Mouse (Mus musculus) heart, embryonic 14.5 days (tissue): ENCODE results near the gene Krtap4-2. TPM values are rescaled to one million over a fixed set of nuclear protein-coding genes. Genes with fewer than 3 reads are reported as not detected.
"Not testable (repeated sequence)": the region's sequence is repeated elsewhere in the genome, so short reads cannot be mapped to it uniquely, and the experiment has no call there.

Source experiments
- ATAC-seq: fragments of 200-750 bp; cut with Nextera tagmentation; 2 replicates; pipeline ENCODE4 v1.8.0; 2017; ENCODE audit warnings: low read depth, moderate TSS enrichment; ENCODE audit not compliant: insufficient number of reproducible peaks, insufficient read depth, low FRiP score
- H3K27ac ChIP-seq, 2 experiments: fragments of 200-500 bp in 1 of 2; fragments of 300-500 bp in 1 of 2; sonication (generic) in 1 of 2; replicated peaks in 1 of 2; 2 replicates each; pipeline ENCODE4 v1.5.1; 2012 to 2014; ENCODE audit warnings: low read depth in 2 of 2, low read length in 2 of 2, control low read depth in 1 of 2, mild to moderate bottlenecking in 1 of 2, mixed read lengths in 1 of 2; ENCODE audit not compliant: control insufficient read depth in 1 of 2, insufficient read depth in 1 of 2
- H3K27me3 ChIP-seq: fragments of 300-500 bp; sonication (generic); 2 replicates; pipeline ENCODE4 v1.6.1; 2014; ENCODE audit warnings: mild to moderate bottlenecking, low read length, control low read depth; ENCODE audit not compliant: control insufficient read depth, insufficient read depth
- H3K36me3 ChIP-seq: fragments of 300-500 bp; sonication (generic); 2 replicates; pipeline ENCODE4 v1.6.1; 2014; ENCODE audit warnings: mild to moderate bottlenecking, control low read depth, low read length, mixed read lengths; ENCODE audit not compliant: control insufficient read depth, insufficient read depth
- H3K4me1 ChIP-seq, 2 experiments: fragments of 200-500 bp in 1 of 2; fragments of 300-500 bp in 1 of 2; sonication (generic) in 1 of 2; 2 replicates each; pipeline ENCODE4 v1.6.1; 2012 to 2014; ENCODE audit warnings: low read length in 2 of 2, control low read depth in 1 of 2, mixed read lengths in 1 of 2; ENCODE audit not compliant: control insufficient read depth in 2 of 2, insufficient read depth in 2 of 2
- H3K4me2 ChIP-seq: fragments of 300-500 bp; sonication (generic); 2 replicates; pipeline ENCODE4 v1.6.1; 2014; ENCODE audit warnings: mild to moderate bottlenecking, low read length
- H3K4me3 ChIP-seq, 2 experiments: fragments of 200-500 bp in 1 of 2; fragments of 300-500 bp in 1 of 2; sonication (generic) in 1 of 2; 2 replicates each; pipeline ENCODE4 v1.5.1; 2012 to 2014; ENCODE audit warnings: low read length in 2 of 2, mild to moderate bottlenecking in 2 of 2, control low read depth in 1 of 2, low read depth in 1 of 2, moderate library complexity in 1 of 2; ENCODE audit not compliant: control insufficient read depth in 1 of 2, insufficient read depth in 1 of 2
- H3K9ac ChIP-seq: fragments of 300-500 bp; sonication (generic); 2 replicates; pipeline ENCODE4 v1.6.1; 2014; ENCODE audit warnings: mild to moderate bottlenecking, low read length
- H3K9me3 ChIP-seq: fragments of 300-500 bp; sonication (generic); 2 replicates; pipeline ENCODE4 v1.6.1; 2016; ENCODE audit warnings: low read length, control low read depth; ENCODE audit not compliant: control insufficient read depth
- WGBS: fragments of 180-500 bp; shearing (Covaris S2); extraction: QIAGEN DNeasy Blood & Tissue Kit; methylation state at CpG from one replicate; pipeline ENCODE4 v1.1.7; 2014; 5-methylcytosine and 5-hydroxymethylcytosine counted together
- polyA plus RNA-seq: library from polyadenylated mRNA; unstranded; fragments of >200 nt; fragmentation: Nextera tagmentation; extraction: Ambion mirVana; gene quantifications from 2 replicates; pipeline ENCODE4 v1.2.1, GENCODE M21; 2014

Gene Krtap4-2
- polyA plus RNA-seq, result not detected in 2 replicates

- WGBS, result 30% methylated on average over 8 of the region's 8 CpGs
- no peak within 1 kb of the TSS for H3K9ac ChIP-seq
Measured at GRCm38 (mm10) chr11:99634653-99635134, at the start of gene Krtap4-2. Gene Krtap4-2 (minus strand): TSS chr11:99635084.

GRCm38 (mm10) chr11:99683481-99683880 lies 48.6 kb upstream of the Krtap4-2 start:
- Histone ChIP-seq H3K9ac (no peak overlapping the region), H3K9me3 (no peaks in the 10 kb centered on the region), H3K4me1 (no peaks in the 10 kb centered on the region), H3K4me3 (no peak overlapping the region), H3K27me3 (no peaks in the 10 kb centered on the region), H3K36me3 (no peaks in the 10 kb centered on the region), H3K4me2 (no peak overlapping the region), H3K27ac (no peak overlapping the region)
- no peak for ATAC-seq
- 75% methylated on average over 2 of the region's 2 CpGs for WGBS

More at GRCm38 (mm10) chr11:99634653-99635134, at the start of gene Krtap4-2:
- Histone ChIP-seq H3K36me3 (no peaks in the 10 kb centered on the region), H3K27me3 (no peaks in the 10 kb centered on the region), H3K27ac (no peak within 1 kb of the TSS), H3K4me2 (no peak within 1 kb of the TSS), H3K9me3 (no peaks in the 10 kb centered on the region), H3K4me3 (no peak within 1 kb of the TSS), H3K4me1 (no peaks in the 10 kb centered on the region)
- no peak for ATAC-seq

- H3K4me1 ChIP-seq, result no peaks in the 10 kb centered on the region
- H3K27me3 ChIP-seq, result no peaks in the 10 kb centered on the region
- H3K4me2 ChIP-seq, result no peak within 1 kb of the TSS
- H3K9ac ChIP-seq, result no peak within 1 kb of the TSS
- no peak for ATAC-seq
- no peaks in the 10 kb centered on the region for H3K9me3 ChIP-seq
- no peak within 1 kb of the TSS for H3K27ac ChIP-seq
- no peaks in the 10 kb centered on the region for H3K36me3 ChIP-seq
- no peak within 1 kb of the TSS for H3K4me3 ChIP-seq
Measured at GRCm38 (mm10) chr11:99665860-99666259, 31.0 kb upstream of the Krtap4-2 start, which contains the start of gene Krtap4-6. Gene Krtap4-6 (minus strand): TSS chr11:99665960.

DNA sequence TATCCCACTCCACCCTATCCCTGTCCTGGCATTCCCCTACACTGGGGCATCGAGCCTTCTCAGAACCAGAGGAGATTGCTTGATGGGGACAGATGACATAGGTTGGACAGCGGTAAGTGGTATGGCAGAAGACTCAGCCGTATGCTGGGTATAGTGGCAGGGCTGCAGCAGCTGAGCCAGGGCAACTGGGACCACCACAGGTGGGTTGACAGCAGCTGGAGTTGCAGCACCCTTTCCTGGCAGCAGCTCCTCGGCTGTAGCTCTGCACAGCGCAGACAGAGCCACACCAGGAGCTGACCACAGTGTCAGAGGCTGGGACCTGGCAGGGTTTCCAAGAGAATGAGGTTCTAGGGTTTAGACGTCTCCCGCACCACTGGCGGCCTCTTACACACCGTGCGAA lies 27.9 kb upstream of the Krtap4-2 start:
- 79% methylated on average over 10 of the region's 10 CpGs for WGBS
- no peak for ATAC-seq
- Histone ChIP-seq H3K27me3 (no peaks in the 10 kb centered on the region), H3K9me3 (no peaks in the 10 kb centered on the region), H3K27ac (no peak overlapping the region), H3K9ac (no peak overlapping the region), H3K4me3 (no peak overlapping the region), H3K4me2 (no peak overlapping the region), H3K4me1 (no peaks in the 10 kb centered on the region), H3K36me3 (no peaks in the 10 kb centered on the region)

GRCm38 (mm10) chr11:99659256-99659655 lies 24.4 kb upstream of the Krtap4-2 start:
- H3K4me2 ChIP-seq, result no peak overlapping the region
- WGBS, result 77% methylated on average over 4 of the region's 4 CpGs
- H3K27me3 ChIP-seq, result no peaks in the 10 kb centered on the region
- no peaks in the 10 kb centered on the region for H3K4me1 ChIP-seq
- H3K9ac ChIP-seq, result no peak overlapping the region
- no peak for ATAC-seq
- H3K27ac ChIP-seq, result no peak overlapping the region
- H3K36me3 ChIP-seq, result no peaks in the 10 kb centered on the region
- H3K4me3 ChIP-seq, result no peak overlapping the region
- no peaks in the 10 kb centered on the region for H3K9me3 ChIP-seq

DNA sequence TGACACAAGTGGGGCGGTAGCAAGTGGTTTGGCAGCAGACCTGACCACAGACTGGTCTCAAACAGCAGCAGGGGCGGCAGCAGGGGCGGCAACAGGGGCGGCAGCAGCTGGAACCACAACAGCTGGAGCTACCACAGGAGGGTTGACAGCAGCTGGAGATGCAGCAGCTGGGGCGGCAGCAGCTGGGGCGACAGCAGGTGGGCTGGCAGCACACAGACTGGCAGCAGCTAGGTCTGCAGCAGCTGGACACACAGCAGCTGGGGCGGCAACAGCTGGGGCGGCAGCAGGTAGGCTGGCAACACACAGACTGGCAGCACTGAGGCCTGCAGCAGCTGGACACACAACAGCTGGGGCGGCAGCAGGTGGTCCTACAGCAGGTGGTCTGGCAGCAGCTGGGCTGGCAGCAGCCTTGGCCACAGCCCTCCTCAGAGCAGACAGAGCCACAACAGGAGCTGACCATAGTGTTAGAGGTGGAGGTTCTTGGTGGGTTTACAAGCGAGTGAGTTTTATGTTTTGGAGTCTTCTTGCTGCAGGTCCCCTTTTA lies 23.7 kb upstream of the Krtap4-2 start, which contains the start of gene Gm11563:
Gm11563 (minus strand) TSS at position 494 of the 544 bp plus-strand sequence.
- H3K9me3 ChIP-seq, H3K4me1 ChIP-seq, H3K4me2 ChIP-seq, H3K4me3 ChIP-seq, H3K36me3 ChIP-seq, H3K27me3 ChIP-seq, ATAC-seq, H3K27ac ChIP-seq, H3K9ac ChIP-seq: not testable (repeated sequence)
- 51% methylated on average over 10 of the region's 10 CpGs for whole genome bisulfite sequencing

GRCm38 (mm10) chr11:99657051-99657450 lies 22.2 kb upstream of the Krtap4-2 start:
- ATAC-seq, result no peak
- H3K4me3 ChIP-seq, result no peak overlapping the region
- H3K9me3 ChIP-seq, result no peaks in the 10 kb centered on the region
- H3K27me3 ChIP-seq, result no peaks in the 10 kb centered on the region
- 50% methylated on average over 5 of the region's 5 CpGs for WGBS
- H3K36me3 ChIP-seq, result no peaks in the 10 kb centered on the region
- H3K4me1 ChIP-seq, result no peaks in the 10 kb centered on the region
- H3K9ac ChIP-seq, result no peak overlapping the region
- no peak overlapping the region for H3K27ac ChIP-seq
- H3K4me2 ChIP-seq, result no peak overlapping the region

DNA sequence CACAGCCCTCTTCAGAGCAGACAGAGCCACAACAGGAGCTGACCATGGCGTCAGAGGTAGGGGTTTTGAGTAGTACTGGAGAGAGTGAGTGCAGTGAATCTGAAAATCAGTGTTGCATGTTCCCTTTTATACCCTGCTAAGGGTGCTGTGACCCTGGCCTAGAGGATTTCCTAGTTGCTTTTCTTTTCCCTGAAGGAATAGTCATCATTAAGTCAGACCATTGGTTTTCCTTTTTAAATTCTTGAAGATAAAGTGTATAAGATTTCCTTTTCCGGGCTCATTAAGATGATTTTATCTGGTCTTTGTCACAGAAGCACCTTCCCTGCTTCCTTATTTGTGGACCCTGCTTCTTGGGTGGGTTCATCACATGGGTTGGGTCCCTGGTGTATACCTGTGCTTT lies 15.3 kb upstream of the Krtap4-2 start, which contains the start of gene Gm11555:
Gm11555 (minus strand) TSS at position 101 of the 400 bp plus-strand sequence.
- no peak within 1 kb of the TSS for H3K4me2 ChIP-seq
- no peaks in the 10 kb centered on the region for H3K36me3 ChIP-seq
- ATAC-seq, result no peak
- no peaks in the 10 kb centered on the region for H3K27me3 ChIP-seq
- no peaks in the 10 kb centered on the region for H3K4me1 ChIP-seq
- H3K4me3 ChIP-seq, result no peak within 1 kb of the TSS
- H3K9ac ChIP-seq, result no peak within 1 kb of the TSS
- 69% methylated on average over 2 of the region's 2 CpGs for WGBS
- H3K9me3 ChIP-seq, result no peaks in the 10 kb centered on the region
- no peak within 1 kb of the TSS for H3K27ac ChIP-seq
